Mouse (Mus musculus) spleen, postnatal 14 days (tissue): Measurements from ENCODE around the gene Pik3ap1.

Experiments used
- DNase-seq, 2 experiments: peaks; one replicate each; pipeline ENCODE4 v3.0.0; 2021 to 2022; ENCODE audit warnings: low spot score in 2 of 2

The Pik3ap1 gene

DNA sequence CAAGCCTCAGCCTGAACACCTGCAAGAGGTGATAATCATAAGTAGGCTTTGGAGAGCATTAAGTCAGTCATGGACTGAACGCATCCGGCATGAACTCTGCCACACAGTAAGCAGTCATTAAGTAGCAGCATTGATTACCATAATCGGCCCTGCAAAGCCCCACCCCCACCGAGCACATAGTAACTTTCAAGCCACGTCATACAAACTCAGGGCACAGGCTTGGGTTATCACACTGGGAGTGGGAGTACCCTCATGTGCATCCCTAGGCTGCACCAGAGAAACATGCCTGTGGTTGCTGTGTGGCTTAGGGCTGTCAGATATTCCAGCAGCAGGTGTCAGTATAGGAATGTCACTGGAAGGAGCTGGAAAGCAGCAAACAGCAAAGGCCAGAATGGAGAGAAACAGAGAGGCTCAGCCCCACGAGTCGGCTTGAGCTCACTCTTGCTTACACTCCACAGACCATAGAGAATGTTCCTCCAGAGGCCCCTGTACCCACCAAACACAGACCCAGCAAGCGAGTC is 105.1 kb downstream of the Pik3ap1 start:
- no peak for DNase-seq

DNA sequence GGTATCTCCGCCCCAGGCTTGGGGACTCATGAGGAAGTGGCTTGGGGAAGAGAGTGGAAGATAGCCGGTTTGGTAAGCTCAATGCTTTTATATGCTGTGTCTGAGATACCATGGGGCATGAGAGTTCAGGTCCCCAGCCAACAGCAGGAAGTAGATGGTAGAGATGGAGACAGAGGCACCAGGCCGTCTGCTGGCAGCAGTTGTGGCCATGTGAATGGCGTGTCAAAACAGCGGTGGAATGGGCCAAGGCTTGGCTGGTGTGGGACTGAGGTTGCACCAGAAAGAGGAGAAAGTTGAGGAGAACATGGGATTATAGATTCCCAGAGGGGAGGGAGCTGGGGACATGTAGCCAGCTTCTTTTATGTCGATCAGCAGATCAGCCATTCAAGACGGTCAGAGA is 106.3 kb downstream of the Pik3ap1 start:
- no peak for DNase-seq

GRCm38 (mm10) chr19:41275588-41275987 is 109.3 kb downstream of the Pik3ap1 start:
- DNase-seq: no peak

- no peak for DNase-seq
Observed at GRCm38 (mm10) chr19:41270906-41271305, 114.0 kb downstream of the Pik3ap1 start.

DNA sequence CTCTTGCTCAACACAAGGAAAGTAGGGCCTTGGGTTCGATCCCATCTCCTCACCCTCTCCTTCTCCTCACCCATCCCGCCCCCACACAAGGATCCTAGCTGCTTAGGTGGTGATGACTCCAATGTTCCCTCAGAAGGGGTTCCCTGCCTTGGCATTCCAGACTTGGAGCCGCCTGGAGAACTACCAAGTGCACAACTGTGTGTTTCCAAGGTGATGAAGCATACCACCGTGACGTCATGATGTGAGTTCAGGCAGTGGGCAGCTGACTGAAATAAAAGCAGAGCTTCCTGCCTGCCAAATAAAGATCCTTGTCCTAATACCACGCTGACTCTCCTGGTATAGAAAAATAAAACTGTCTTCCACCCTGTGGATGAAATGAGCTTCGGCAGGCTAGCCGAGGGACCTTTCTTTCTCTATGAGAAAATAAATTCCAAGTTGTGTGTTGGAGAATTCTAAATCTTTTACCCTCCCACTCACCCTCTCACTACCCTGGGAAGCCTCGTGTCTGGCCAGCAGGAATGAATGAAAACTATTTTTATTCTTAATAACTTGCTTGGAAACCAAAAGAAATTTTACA is 114.7 kb downstream of the Pik3ap1 start:
- DNase-seq: no peak

DNA sequence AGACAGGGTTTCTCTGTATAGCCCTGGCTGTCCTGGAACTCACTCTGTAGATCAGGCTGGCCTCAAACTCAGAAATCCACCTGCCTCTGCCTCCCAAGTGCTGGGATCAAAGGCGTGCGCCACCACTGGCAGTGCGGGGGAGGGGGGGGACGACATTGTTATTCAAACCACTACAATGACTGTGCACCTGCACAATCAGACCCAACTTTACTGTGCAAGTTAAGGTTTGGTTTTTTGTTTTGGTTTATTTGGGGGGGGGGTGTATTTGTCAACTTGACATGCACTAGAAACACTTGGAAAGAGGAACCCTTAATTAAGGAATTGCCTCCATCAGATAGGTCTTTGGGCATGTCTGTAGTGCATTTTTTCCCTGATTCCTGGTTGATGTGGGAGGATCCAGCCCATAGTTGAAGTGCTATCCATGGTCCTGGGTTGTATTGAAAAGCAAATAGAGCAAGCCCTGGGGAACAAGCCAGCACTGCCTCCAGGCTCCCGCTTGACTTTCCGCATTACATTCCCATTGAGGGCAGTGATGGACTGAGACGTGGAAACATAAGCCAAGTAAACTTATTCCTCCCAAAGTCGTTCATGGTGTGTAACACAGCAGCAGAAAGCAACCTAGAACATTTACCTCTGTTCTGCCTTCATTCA is 118.5 kb downstream of the Pik3ap1 start:
- no peak for DNase-seq

- no peak for DNase-seq
Observed at GRCm38 (mm10) chr19:41264331-41264799, 120.5 kb downstream of the Pik3ap1 start.

GRCm38 (mm10) chr19:41263630-41264295 is 121.1 kb downstream of the Pik3ap1 start, which contains the start of gene Tm9sf3:
Tm9sf3 (minus strand) TSS chr19:41263997.
- DNase-seq: peak; percentile 72 to 80

GRCm38 (mm10) chr19:41262712-41263629 is 121.9 kb downstream of the Pik3ap1 start:
- DNase-seq: peak; percentile 44 to 53

GRCm38 (mm10) chr19:41260736-41261135 is 124.2 kb downstream of the Pik3ap1 start:
- DNase-seq: no peak

GRCm38 (mm10) chr19:41259256-41259655 is 125.6 kb downstream of the Pik3ap1 start:
- no peak for DNase-seq

- DNase-seq: peak; percentile 27 to 47
Observed at GRCm38 (mm10) chr19:41258707-41259106, 126.2 kb downstream of the Pik3ap1 start.

DNA sequence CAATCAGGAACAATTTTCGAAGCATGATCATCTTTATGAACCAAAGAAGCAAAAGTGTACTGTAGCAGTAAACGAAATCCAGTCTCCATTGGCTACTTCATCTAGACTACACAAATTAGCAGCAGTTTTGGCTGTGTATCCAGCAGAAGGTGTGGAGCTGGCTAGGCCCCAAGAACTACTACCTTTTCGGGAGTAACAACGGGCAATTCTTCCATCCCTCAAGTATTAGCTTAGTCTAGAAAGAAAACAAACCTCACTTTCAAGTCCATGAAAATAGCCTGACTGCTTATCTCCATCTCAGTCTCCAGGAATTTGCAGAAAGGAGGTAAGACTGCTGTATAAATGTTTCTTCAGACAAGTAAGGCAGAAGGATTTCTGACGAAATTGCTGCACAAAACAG is 130.3 kb downstream of the Pik3ap1 start:
- DNase-seq: no peak

GRCm38 (mm10) chr19:41248968-41249367 is 135.9 kb downstream of the Pik3ap1 start:
- DNase-seq: no peak

DNA sequence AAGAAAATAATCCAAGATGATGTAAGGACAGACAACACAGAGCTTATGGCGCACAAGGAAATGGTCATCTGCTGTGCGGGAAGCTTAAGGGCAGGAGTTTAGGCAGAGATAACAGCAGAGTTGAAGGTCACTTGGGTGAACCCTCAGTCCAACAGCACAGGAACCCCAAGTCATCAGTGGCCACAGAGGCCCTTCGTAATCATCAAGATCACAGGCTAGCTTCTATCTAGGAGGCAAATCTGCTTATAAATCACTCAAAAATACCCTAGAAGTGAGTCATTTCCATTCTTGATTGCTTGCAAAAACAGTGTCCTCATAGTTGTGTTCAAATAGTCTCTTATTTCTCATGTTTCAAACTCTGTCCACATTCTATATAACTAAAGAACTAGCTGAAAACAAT is 136.6 kb downstream of the Pik3ap1 start:
- DNase-seq: no peak

DNA sequence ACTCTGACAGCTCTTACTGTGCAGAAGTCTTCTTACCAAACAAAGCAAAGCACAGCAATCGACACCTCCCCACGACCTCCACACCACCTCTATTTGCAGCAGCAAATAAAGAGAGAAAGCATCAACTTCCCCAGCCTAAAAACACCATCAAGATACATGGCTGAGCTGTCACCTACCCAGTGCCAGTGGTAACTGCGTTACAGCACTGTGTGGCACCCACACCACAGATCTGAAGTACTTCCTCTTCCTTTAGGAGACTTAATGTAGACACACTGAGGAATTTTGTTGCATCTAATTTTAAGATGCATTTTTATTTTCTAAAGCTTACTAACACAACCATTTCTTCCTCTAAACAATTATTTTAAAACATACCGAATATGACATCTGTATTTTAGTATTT is 138.6 kb downstream of the Pik3ap1 start:
- DNase-seq: no peak

- peak in 1 of 2 experiments; percentile 47 for DNase-seq
Observed at GRCm38 (mm10) chr19:41244581-41244980, 140.3 kb downstream of the Pik3ap1 start.

DNA sequence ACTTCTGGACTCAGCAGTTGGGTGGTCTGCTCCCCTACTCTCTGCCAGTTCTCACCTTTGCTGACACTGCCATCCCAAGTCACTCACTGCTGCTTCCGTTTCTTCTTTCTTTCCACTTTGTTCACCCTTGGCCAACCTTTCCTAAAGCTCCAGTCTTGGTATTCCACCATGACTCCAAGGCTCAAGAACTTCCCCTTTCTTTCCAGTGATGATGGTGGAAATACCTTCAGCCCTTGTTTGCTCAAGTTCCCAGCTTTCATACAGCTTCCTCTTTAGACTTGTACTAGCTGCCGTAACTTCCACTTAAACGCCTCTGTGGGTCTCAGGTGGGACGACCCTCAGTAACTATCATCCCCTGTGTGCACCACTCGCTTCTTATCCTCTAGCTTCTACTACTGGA is 142.9 kb downstream of the Pik3ap1 start:
- no peak for DNase-seq

DNA sequence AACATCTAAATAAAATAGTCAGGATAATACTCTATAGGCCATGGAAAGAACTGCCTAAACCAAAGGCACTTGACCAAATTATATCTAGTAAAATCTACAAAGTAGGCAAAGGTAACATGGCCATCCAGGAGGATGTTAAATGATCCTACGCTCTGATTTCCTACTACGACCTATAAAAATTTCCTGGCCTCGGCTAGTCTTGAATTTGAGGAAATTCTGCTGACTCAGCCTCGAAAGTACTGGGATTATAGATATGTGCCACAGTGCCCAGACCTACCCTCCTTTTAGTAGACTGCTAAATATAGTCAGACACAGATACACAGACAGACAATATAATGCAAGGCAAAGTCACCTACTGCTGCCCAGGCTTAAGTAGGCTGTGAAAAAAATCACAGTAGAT is 151.2 kb downstream of the Pik3ap1 start:
- DNase-seq: no peak
